Mouse (Mus musculus) heart, embryonic 13.5 days (tissue): Measurements from ENCODE around the gene Gbgt1. TPM values are rescaled to one million over a fixed set of nuclear protein-coding genes. Genes with fewer than 3 reads are reported as not detected.

Source experiments
- ATAC-seq: fragments of 200-750 bp; cut with Nextera tagmentation; 2 replicates; pipeline ENCODE4 v1.8.0; 2017; ENCODE audit warnings: moderate TSS enrichment; ENCODE audit not compliant: insufficient number of reproducible peaks, low FRiP score, low TSS enrichment; ENCODE audit errors: extremely low read depth
- H3K27ac ChIP-seq: fragments of 300-500 bp; sonication (generic); replicated peaks from 2 replicates; pipeline ENCODE4 v1.5.1; 2015; ENCODE audit warnings: moderate library complexity, mild to moderate bottlenecking, inconsistent platforms
- H3K27me3 ChIP-seq: fragments of 300-500 bp; sonication (generic); replicated peaks from 2 replicates; pipeline ENCODE4 v1.6.1; 2015; ENCODE audit warnings: mild to moderate bottlenecking, inconsistent platforms
- H3K36me3 ChIP-seq: fragments of 300-500 bp; sonication (generic); 2 replicates; pipeline ENCODE4 v1.6.1; 2015; ENCODE audit warnings: mild to moderate bottlenecking, inconsistent platforms
- H3K4me1 ChIP-seq: fragments of 300-500 bp; sonication (generic); 2 replicates; pipeline ENCODE4 v1.6.1; 2015; ENCODE audit warnings: inconsistent platforms
- H3K4me2 ChIP-seq: fragments of 300-500 bp; sonication (generic); 2 replicates; pipeline ENCODE4 v1.6.1; 2015; ENCODE audit warnings: inconsistent platforms, mild to moderate bottlenecking, moderate library complexity
- H3K4me3 ChIP-seq: fragments of 300-500 bp; sonication (generic); 2 replicates; pipeline ENCODE4 v1.5.1; 2015; ENCODE audit warnings: moderate library complexity, mild to moderate bottlenecking, inconsistent platforms
- H3K9ac ChIP-seq: fragments of 300-500 bp; sonication (generic); 2 replicates; pipeline ENCODE4 v1.6.1; 2015; ENCODE audit warnings: inconsistent platforms, mild to moderate bottlenecking, moderate library complexity
- H3K9me3 ChIP-seq: fragments of 300-500 bp; sonication (generic); 2 replicates; pipeline ENCODE4 v1.6.1; 2016; ENCODE audit warnings: inconsistent platforms
- WGBS: fragments of 180-500 bp; shearing (Covaris S2); methylation state at CpG from one replicate; pipeline ENCODE4 v1.1.7; 2015; ENCODE audit warnings: mixed read lengths; 5-methylcytosine and 5-hydroxymethylcytosine counted together
- polyA plus RNA-seq: library from polyadenylated mRNA; unstranded; fragments of >200 nt; fragmentation: Nextera tagmentation; extraction: Ambion mirVana; gene quantifications from 2 replicates; pipeline ENCODE4 v1.2.1, GENCODE M21; 2015

The Gbgt1 gene
- polyA plus RNA-seq, 1 experiment from 2014 or later: 0.25 TPM

- H3K36me3 ChIP-seq: no peaks in the 10 kb centered on the region
- no peaks in the 10 kb centered on the region for H3K9me3 ChIP-seq
- peaks cover 46% of the 10 kb centered on the region for H3K4me1 ChIP-seq
- WGBS: 84% methylated on average over 6 of the region's 6 CpGs
- ATAC-seq: no peak
- H3K27ac ChIP-seq: no peak overlapping the region
- no peak overlapping the region for H3K4me2 ChIP-seq
- H3K9ac ChIP-seq: 0 out of 2 replicates have a peak overlapping the region, but pooled peaks have one; percentile 14
- no peak overlapping the region for H3K4me3 ChIP-seq
- no peaks in the 10 kb centered on the region for H3K27me3 ChIP-seq
Observed at GRCm38 (mm10) chr2:28521571-28522151, 25.0 kb downstream of the Gbgt1 start.

DNA sequence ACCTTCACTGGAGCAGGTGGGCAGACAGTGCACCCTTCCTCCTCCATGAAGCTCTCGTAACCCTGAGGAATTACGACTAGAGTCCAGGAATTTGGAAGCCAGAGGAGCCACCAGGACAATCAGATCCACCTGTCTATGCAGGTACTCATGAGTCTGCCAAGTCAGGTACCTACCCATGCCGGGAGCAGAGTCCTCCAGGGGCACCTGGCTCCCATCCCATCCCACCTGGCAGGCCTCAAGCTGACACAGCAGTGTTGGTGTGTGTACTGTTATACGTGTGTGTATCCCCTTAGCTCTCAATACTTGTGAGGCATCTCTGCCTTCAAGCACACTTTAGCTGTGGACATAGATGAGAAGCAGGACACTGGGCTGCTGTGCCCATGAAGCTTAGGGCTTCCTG, 25.5 kb downstream of the Gbgt1 start:
- no peaks in the 10 kb centered on the region for H3K27me3 ChIP-seq
- H3K4me2 ChIP-seq: no peak overlapping the region
- H3K9me3 ChIP-seq: no peaks in the 10 kb centered on the region
- no peak overlapping the region for H3K4me3 ChIP-seq
- peaks cover 48% of the 10 kb centered on the region for H3K4me1 ChIP-seq
- no peak overlapping the region for H3K27ac ChIP-seq
- H3K9ac ChIP-seq: no peak overlapping the region
- 73% methylated on average over 4 of the region's 4 CpGs for WGBS
- H3K36me3 ChIP-seq: no peaks in the 10 kb centered on the region
- no peak for ATAC-seq

- Histone ChIP-seq H3K36me3 (no peaks in the 10 kb centered on the region), H3K4me2 (no peak overlapping the region), H3K9me3 (no peaks in the 10 kb centered on the region), H3K4me1 (peaks cover 38% of the 10 kb centered on the region), H3K27me3 (no peaks in the 10 kb centered on the region), H3K27ac (peak overlapping the region; percentile 84), H3K9ac (no peak overlapping the region), H3K4me3 (no peak overlapping the region)
- peak; percentile 69 for ATAC-seq
- 15% methylated on average over 5 of the region's 5 CpGs for WGBS
Observed at GRCm38 (mm10) chr2:28523643-28524117, 27.0 kb downstream of the Gbgt1 start.

- no peaks in the 10 kb centered on the region for H3K36me3 ChIP-seq
- no peak overlapping the region for H3K4me2 ChIP-seq
- H3K9ac ChIP-seq: peak overlapping the region; percentile 33; the same call in 1 of the 2 replicates
- no peaks in the 10 kb centered on the region for H3K27me3 ChIP-seq
- peaks cover 41% of the 10 kb centered on the region for H3K4me1 ChIP-seq
- no peak overlapping the region for H3K4me3 ChIP-seq
- WGBS: 82% methylated on average over 10 of the region's 10 CpGs
- ATAC-seq: no peak
- no peaks in the 10 kb centered on the region for H3K9me3 ChIP-seq
- peak overlapping the region; percentile 84 for H3K27ac ChIP-seq
Observed at GRCm38 (mm10) chr2:28524406-28524805, 27.7 kb downstream of the Gbgt1 start.

DNA sequence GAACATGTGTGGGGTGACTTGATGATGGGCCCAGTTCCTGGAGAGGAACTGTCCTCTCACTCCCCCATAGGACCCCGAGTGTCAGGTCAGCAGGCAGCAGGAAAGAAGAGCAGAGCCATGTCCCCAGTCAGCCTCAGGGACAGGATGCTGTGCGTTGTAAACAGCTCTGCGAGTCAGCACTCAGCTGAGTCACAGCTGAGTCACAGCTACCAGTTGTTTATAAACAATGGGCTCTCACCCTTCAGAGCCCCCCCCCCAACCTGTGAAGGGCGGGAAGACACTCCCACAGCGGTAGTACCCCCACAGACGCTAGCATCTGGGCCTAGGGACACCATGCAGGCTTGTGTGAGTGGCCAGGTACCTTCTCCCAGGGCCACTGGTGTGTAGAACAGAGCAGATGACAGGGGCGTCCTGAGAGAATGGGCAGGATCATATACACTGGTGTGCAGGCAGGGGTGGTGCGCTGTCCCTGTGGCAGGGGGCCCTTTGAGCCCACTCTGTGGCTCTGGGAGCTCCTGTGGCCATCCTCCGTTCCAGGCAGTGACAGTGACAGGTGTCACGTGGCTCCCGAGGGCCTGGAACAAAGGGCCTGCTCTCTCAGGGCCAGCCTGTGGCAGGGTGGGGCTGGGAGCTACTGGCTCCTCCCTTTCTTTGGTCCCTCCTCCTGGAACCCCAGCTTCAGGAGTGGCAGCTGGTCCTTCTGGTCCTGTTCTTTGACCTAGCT, 28.7 kb downstream of the Gbgt1 start:
- ATAC-seq: peak; percentile 79
- H3K9ac ChIP-seq: peak overlapping the region; percentile 57
- H3K4me2 ChIP-seq: peak overlapping the region; percentile 29
- H3K9me3 ChIP-seq: no peaks in the 10 kb centered on the region
- H3K27ac ChIP-seq: peak overlapping the region; percentile 84
- no peaks in the 10 kb centered on the region for H3K27me3 ChIP-seq
- H3K4me1 ChIP-seq: peaks cover 50% of the 10 kb centered on the region
- no peaks in the 10 kb centered on the region for H3K36me3 ChIP-seq
- H3K4me3 ChIP-seq: 0 out of 2 replicates have a peak overlapping the region, but pooled peaks have one; percentile 10
- 19% methylated on average over 11 of the region's 11 CpGs for WGBS

GRCm38 (mm10) chr2:28525943-28526876, 29.5 kb downstream of the Gbgt1 start:
- H3K27ac ChIP-seq: peak overlapping the region; percentile 84
- no peak for ATAC-seq
- H3K4me3 ChIP-seq: no peak overlapping the region
- WGBS: 44% methylated on average over 12 of the region's 12 CpGs
- H3K4me2 ChIP-seq: peak overlapping the region; percentile 26
- H3K27me3 ChIP-seq: no peaks in the 10 kb centered on the region
- H3K4me1 ChIP-seq: peaks cover 57% of the 10 kb centered on the region
- H3K9me3 ChIP-seq: no peaks in the 10 kb centered on the region
- H3K9ac ChIP-seq: peak overlapping the region; percentile 57
- H3K36me3 ChIP-seq: no peaks in the 10 kb centered on the region

- no peak overlapping the region; the same call in 1 of the 2 replicates for H3K9ac ChIP-seq
- 81% methylated on average over 20 of the region's 20 CpGs for WGBS
- H3K4me3 ChIP-seq: no peak overlapping the region
- H3K27ac ChIP-seq: no peak overlapping the region
- no peak overlapping the region for H3K4me2 ChIP-seq
- no peak for ATAC-seq
- H3K36me3 ChIP-seq: no peaks in the 10 kb centered on the region
- peaks cover 71% of the 10 kb centered on the region for H3K4me1 ChIP-seq
- no peaks in the 10 kb centered on the region for H3K9me3 ChIP-seq
- no peaks in the 10 kb centered on the region for H3K27me3 ChIP-seq
Observed at GRCm38 (mm10) chr2:28527436-28528353, 31.0 kb downstream of the Gbgt1 start.

- 80% methylated on average over 7 of the region's 7 CpGs for WGBS
- Histone ChIP-seq H3K27ac (no peak overlapping the region), H3K4me1 (peaks cover 73% of the 10 kb centered on the region), H3K9ac (no peak overlapping the region; the same call in 1 of the 2 replicates), H3K27me3 (no peaks in the 10 kb centered on the region), H3K36me3 (no peaks in the 10 kb centered on the region), H3K4me3 (no peak overlapping the region), H3K4me2 (no peak overlapping the region), H3K9me3 (no peaks in the 10 kb centered on the region)
- ATAC-seq: no peak
Observed at GRCm38 (mm10) chr2:28528354-28528730, 31.7 kb downstream of the Gbgt1 start.

GRCm38 (mm10) chr2:28529856-28530255, 33.2 kb downstream of the Gbgt1 start:
- Histone ChIP-seq H3K9me3 (no peaks in the 10 kb centered on the region), H3K4me1 (peaks cover 73% of the 10 kb centered on the region), H3K27me3 (no peaks in the 10 kb centered on the region), H3K36me3 (no peaks in the 10 kb centered on the region), H3K4me2 (no peak overlapping the region), H3K4me3 (no peak overlapping the region), H3K9ac (no peak overlapping the region), H3K27ac (no peak overlapping the region; the same call in 1 of the 2 replicates)
- ATAC-seq: no peak
- WGBS: 69% methylated on average over 4 of the region's 4 CpGs

- Histone ChIP-seq H3K4me2 (no peak overlapping the region), H3K4me1 (peaks cover 73% of the 10 kb centered on the region), H3K27ac (no peak overlapping the region; the same call in 1 of the 2 replicates), H3K9me3 (no peaks in the 10 kb centered on the region), H3K9ac (no peak overlapping the region), H3K4me3 (no peak overlapping the region), H3K27me3 (no peaks in the 10 kb centered on the region), H3K36me3 (no peaks in the 10 kb centered on the region)
- ATAC-seq: no peak
- 58% methylated on average over 7 of the region's 7 CpGs for WGBS
Observed at GRCm38 (mm10) chr2:28530311-28530710, 33.6 kb downstream of the Gbgt1 start.
